Mouse (Mus musculus) ES-Bruce4 (cell line): ENCODE results near the gene Haghl. TPM values are rescaled to one million over a fixed set of nuclear protein-coding genes. Genes with fewer than 3 reads are reported as not detected.
A peak's percentile ranks its signal among the peaks of the same experiment; 100 is the strongest.

Experiments
- H3K27ac ChIP-seq: 2 replicates; pipeline ENCODE4 v1.5.1; 2012; ENCODE audit warnings: low read length, inconsistent platforms; ENCODE audit not compliant: insufficient read depth
- H3K27me3 ChIP-seq: 2 replicates; pipeline ENCODE4 v1.6.1; 2012; ENCODE audit warnings: mild to moderate bottlenecking, low read length, inconsistent platforms; ENCODE audit not compliant: control insufficient read depth, poor library complexity, insufficient read depth, severe bottlenecking
- H3K36me3 ChIP-seq: 2 replicates; pipeline ENCODE4 v1.6.1; 2012; ENCODE audit warnings: inconsistent platforms, mild to moderate bottlenecking, low read length, moderate library complexity; ENCODE audit not compliant: control insufficient read depth, poor library complexity, insufficient read depth, severe bottlenecking
- H3K4me1 ChIP-seq: one replicate; pipeline ENCODE4 v1.8.1; 2011; ENCODE audit warnings: low read length; ENCODE audit not compliant: control insufficient read depth, insufficient read depth
- H3K4me3 ChIP-seq: 2 replicates; pipeline ENCODE4 v1.5.1; 2011; ENCODE audit warnings: low read depth, mild to moderate bottlenecking, low read length
- H3K9ac ChIP-seq: 2 replicates; pipeline ENCODE4 v1.6.1; 2012; ENCODE audit warnings: low read depth, mild to moderate bottlenecking, inconsistent platforms; ENCODE audit not compliant: poor library complexity, severe bottlenecking
- H3K9me3 ChIP-seq: replicated peaks from 2 replicates; pipeline ENCODE4 v1.6.1; 2012; ENCODE audit warnings: mild to moderate bottlenecking, low read length, inconsistent platforms; ENCODE audit not compliant: control insufficient read depth, poor library complexity, insufficient read depth, severe bottlenecking
- CTCF ChIP-seq: IDR thresholded peaks from one replicate; pipeline ENCODE4 v1.8.1; 2011; ENCODE audit warnings: low read depth, low read length
- EP300 ChIP-seq: IDR thresholded peaks from 2 replicates; pipeline ENCODE4 v1.6.1; 2011; ENCODE audit warnings: low read depth, low read length; ENCODE audit not compliant: insufficient read depth
- POLR2A ChIP-seq: IDR thresholded peaks from one replicate; pipeline ENCODE4 v1.8.1; 2011; ENCODE audit warnings: low read length; ENCODE audit not compliant: insufficient read depth
- polyA plus RNA-seq: library from polyadenylated mRNA; stranded (reverse); fragments of >200 nt; gene quantifications from 2 replicates; pipeline ENCODE4 v1.2.4, GENCODE M21; 2011; ENCODE audit warnings: low read depth; ENCODE audit not compliant: missing spikeins, insufficient read depth, insufficient read length

Haghl gene
- polyA plus RNA-seq, 1 experiment = 32.1 TPM

GRCm38 (mm10) chr17:25828223-25828594 lies 42.7 kb upstream of the Haghl start:
- H3K4me3 ChIP-seq = 0 out of 2 replicates have a peak overlapping the region, but pooled peaks have one; percentile 81
- no peak for TF ChIP-seq POLR2A
- TF ChIP-seq CTCF = no peak
- TF ChIP-seq EP300 = no peak
- peaks cover 16% of the 10 kb centered on the region for H3K36me3 ChIP-seq
- H3K4me1 ChIP-seq = no peaks in the 10 kb centered on the region
- no peak overlapping the region for H3K27ac ChIP-seq
- H3K27me3 ChIP-seq = no peaks in the 10 kb centered on the region
- no peaks in the 10 kb centered on the region for H3K9me3 ChIP-seq
- H3K9ac ChIP-seq = no peak overlapping the region

GRCm38 (mm10) chr17:25827546-25828222 lies 42.2 kb upstream of the Haghl start:
- peaks cover 16% of the 10 kb centered on the region for H3K36me3 ChIP-seq
- no peak overlapping the region for H3K4me3 ChIP-seq
- no peaks in the 10 kb centered on the region for H3K4me1 ChIP-seq

GRCm38 (mm10) chr17:25827011-25827410 lies 41.5 kb upstream of the Haghl start:
- TF ChIP-seq EP300 (no peak), CTCF (no peak), POLR2A (no peak)
- Histone ChIP-seq H3K9ac (no peak overlapping the region), H3K36me3 (peaks cover 16% of the 10 kb centered on the region), H3K4me3 (no peak overlapping the region), H3K4me1 (no peaks in the 10 kb centered on the region), H3K27me3 (no peaks in the 10 kb centered on the region), H3K27ac (no peak overlapping the region), H3K9me3 (no peaks in the 10 kb centered on the region)

More at GRCm38 (mm10) chr17:25827546-25828222, 42.2 kb upstream of the Haghl start:
- no peak overlapping the region for H3K9ac ChIP-seq
- H3K9me3 ChIP-seq = no peaks in the 10 kb centered on the region
- H3K27ac ChIP-seq = no peak overlapping the region
- H3K27me3 ChIP-seq = no peaks in the 10 kb centered on the region
- TF ChIP-seq EP300 (no peak), POLR2A (no peak), CTCF (no peak)

GRCm38 (mm10) chr17:25825984-25826570 lies 40.6 kb upstream of the Haghl start:
- Histone ChIP-seq H3K9ac (no peak overlapping the region), H3K27ac (no peak overlapping the region), H3K36me3 (peaks cover 11% of the 10 kb centered on the region), H3K4me1 (no peaks in the 10 kb centered on the region), H3K27me3 (no peaks in the 10 kb centered on the region), H3K4me3 (no peak overlapping the region), H3K9me3 (no peaks in the 10 kb centered on the region)
- no peak for TF ChIP-seq EP300
- no peak for TF ChIP-seq POLR2A
- TF ChIP-seq CTCF = no peak

- Histone ChIP-seq H3K27ac (no peak overlapping the region), H3K4me1 (no peaks in the 10 kb centered on the region), H3K36me3 (peaks cover 4% of the 10 kb centered on the region), H3K27me3 (no peaks in the 10 kb centered on the region), H3K4me3 (no peak overlapping the region), H3K9me3 (no peaks in the 10 kb centered on the region), H3K9ac (no peak overlapping the region)
- TF ChIP-seq POLR2A (no peak), EP300 (no peak), CTCF (no peak)
These were observed 39.8 kb upstream of the Haghl start for GRCm38 (mm10) chr17:25825311-25825710.

- 0 out of 2 replicates have a peak overlapping the region, but pooled peaks have one; percentile 60 for H3K9ac ChIP-seq
- no peak overlapping the region for H3K27ac ChIP-seq
- H3K27me3 ChIP-seq = no peaks in the 10 kb centered on the region
- TF ChIP-seq EP300 = no peak
- TF ChIP-seq POLR2A = no peak
- no peak for TF ChIP-seq CTCF
- H3K4me1 ChIP-seq = no peaks in the 10 kb centered on the region
- H3K36me3 ChIP-seq = no peaks in the 10 kb centered on the region; the same call in 1 of the 2 replicates
- H3K4me3 ChIP-seq = peak overlapping the region; percentile 93
- no peaks in the 10 kb centered on the region for H3K9me3 ChIP-seq
These were observed 39.1 kb upstream of the Haghl start for GRCm38 (mm10) chr17:25824362-25825142.
